Mouse (Mus musculus): Measurements from ENCODE around the gene Slc25a35. TPM values are rescaled to one million over a fixed set of nuclear protein-coding genes. Genes with fewer than 3 reads are reported as not detected.
"Not testable (repeated sequence)": the region's sequence is repeated elsewhere in the genome, so short reads cannot be mapped to it uniquely, and the experiment has no call there.

The Slc25a35 gene
- polyA plus RNA-seq, 1 experiment from 2014 or later: 7.2 TPM

DNA sequence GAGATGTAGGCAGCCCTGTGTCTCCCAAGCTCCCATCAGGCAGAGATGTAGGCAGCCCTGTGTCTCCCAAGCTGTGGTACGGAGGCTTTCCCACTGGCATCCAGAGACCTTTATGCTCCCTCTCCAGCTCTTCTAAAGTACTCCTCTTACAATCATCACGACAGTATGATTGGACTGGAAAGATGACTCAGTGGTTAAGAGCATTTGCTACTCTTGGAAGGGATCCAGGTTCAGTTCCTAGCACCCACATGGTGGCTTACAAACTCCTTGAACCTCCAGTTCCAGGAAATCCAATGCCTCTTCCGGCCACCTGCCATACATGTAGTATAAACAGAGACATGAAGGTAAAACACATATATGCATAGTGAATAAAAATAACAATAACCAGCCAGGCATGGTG is 6.3 kb upstream of the Slc25a35 start:
- DNase-seq (ENCODE audit: low read depth, low spot score): no peak
- in situ Hi-C loops (cut with MboI; ENCODE audit: low pct_unique_long_range_greater_than_20kb): no loop called here
- no peak for TF ChIP-seq CTCF (IDR thresholded peaks at IDR 0.05)
- no peak for ATAC-seq
- ChIA-PET CTCF (no interaction called here), POLR2A (no interaction called here)
- H3K27me3 ChIP-seq: peaks cover 7% of the 10 kb centered on the region

- H3K27me3 ChIP-seq; ATAC-seq; POLR2A ChIA-PET; DNase-seq (ENCODE audit: low read depth, low spot score); CTCF ChIA-PET; in situ Hi-C loops (cut with MboI; ENCODE audit: low pct_unique_long_range_greater_than_20kb): not testable (repeated sequence)
These were observed 5.8 kb upstream of the Slc25a35 start for GRCm38 (mm10) chr11:68962159-68962558.

GRCm38 (mm10) chr11:68963405-68963804 is 4.5 kb upstream of the Slc25a35 start:
- in situ Hi-C loops (cut with MboI; ENCODE audit: low pct_unique_long_range_greater_than_20kb): no loop called here
- no peak for DNase-seq (ENCODE audit: low read depth, low spot score)
- peaks cover 7% of the 10 kb centered on the region for H3K27me3 ChIP-seq
- ChIA-PET CTCF (no interaction called here), POLR2A (no interaction called here)
- no peak for ATAC-seq
- no peak for TF ChIP-seq CTCF (IDR thresholded peaks at IDR 0.05)

- no peaks in the 10 kb centered on the region for H3K27me3 ChIP-seq
- POLR2A ChIA-PET: interaction anchor here (0.7 kb wide), 1 partner anchor 26 kb away, joined by 8 read pairs; no protein-coding TSS in a partner anchor
- CTCF ChIA-PET: interaction anchor here (0.8 to 2.2 kb wide), 4 partner anchors 11 to 17 kb away, joined by 3 to 10 read pairs (median 4); no protein-coding TSS in a partner anchor
- ATAC-seq (no peak), DNase-seq (ENCODE audit: low read depth, low spot score) (no peak)
- in situ Hi-C loops (cut with MboI; ENCODE audit: low pct_unique_long_range_greater_than_20kb): no loop called here
- TF ChIP-seq CTCF (IDR thresholded peaks at IDR 0.05): no peak
These were observed 2.9 kb upstream of the Slc25a35 start for GRCm38 (mm10) chr11:68965050-68965449.

DNA sequence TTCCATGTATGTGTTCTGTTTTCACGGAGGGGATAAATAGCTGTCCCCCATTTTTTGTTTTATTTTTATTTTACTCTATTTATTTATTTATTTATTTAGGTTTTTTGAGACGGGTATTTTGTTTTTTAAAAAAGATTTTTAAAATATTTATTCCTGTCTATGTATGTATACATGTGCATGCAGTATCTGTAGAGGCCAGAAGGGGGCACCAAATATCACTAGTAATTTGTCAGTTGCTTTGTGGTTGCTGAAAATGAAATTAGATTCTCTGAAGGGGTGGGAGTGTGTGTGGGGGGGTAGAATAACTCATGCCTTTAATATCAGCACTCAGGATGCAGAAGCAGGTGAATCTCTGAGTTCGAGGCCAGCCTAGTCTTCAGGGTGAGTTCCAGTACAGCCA is 2.1 kb upstream of the Slc25a35 start:
- no peak for TF ChIP-seq CTCF (IDR thresholded peaks at IDR 0.05)
- ChIA-PET POLR2A (no interaction called here), CTCF (interaction anchor here (0.8 to 2.2 kb wide), 6 partner anchors 10 to 46 kb away, joined by 3 to 10 read pairs (median 3); no protein-coding TSS in a partner anchor)
- no peaks in the 10 kb centered on the region for H3K27me3 ChIP-seq
- in situ Hi-C loops (cut with MboI; ENCODE audit: low pct_unique_long_range_greater_than_20kb): no loop called here
- DNase-seq (ENCODE audit: low read depth, low spot score) (no peak), ATAC-seq (no peak)

DNA sequence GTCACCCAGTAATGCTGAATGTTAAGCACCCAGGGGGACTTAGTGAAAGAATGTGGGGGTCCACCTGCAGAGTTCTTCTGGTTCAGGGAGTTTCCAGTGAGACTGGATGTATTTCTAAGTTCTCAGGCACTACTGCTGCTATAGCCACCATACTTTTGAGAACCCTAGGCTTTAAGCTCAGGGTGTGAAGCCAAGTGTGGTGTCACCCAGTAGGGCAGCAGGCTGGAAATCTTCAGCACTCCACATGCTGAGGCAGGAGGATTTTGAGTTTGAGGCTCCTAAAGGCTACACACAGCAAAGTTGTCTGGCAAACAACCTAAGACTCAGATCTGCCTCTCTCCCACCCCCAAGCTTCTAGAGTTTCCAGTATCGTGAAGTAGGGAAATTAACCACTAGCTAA is 1.4 kb upstream of the Slc25a35 start:
- DNase-seq (ENCODE audit: low read depth, low spot score) (no peak), ATAC-seq (no peak)
- no peaks in the 10 kb centered on the region for H3K27me3 ChIP-seq
- ChIA-PET POLR2A (no interaction called here), CTCF (interaction anchor here (1.0 to 2.2 kb wide), 5 partner anchors 9 to 27 kb away, joined by 3 to 9 read pairs (median 3); partner anchors contain the start of gene Rangrf)
- no peak for TF ChIP-seq CTCF (IDR thresholded peaks at IDR 0.05)
- in situ Hi-C loops (cut with MboI; ENCODE audit: low pct_unique_long_range_greater_than_20kb): no loop called here

DNA sequence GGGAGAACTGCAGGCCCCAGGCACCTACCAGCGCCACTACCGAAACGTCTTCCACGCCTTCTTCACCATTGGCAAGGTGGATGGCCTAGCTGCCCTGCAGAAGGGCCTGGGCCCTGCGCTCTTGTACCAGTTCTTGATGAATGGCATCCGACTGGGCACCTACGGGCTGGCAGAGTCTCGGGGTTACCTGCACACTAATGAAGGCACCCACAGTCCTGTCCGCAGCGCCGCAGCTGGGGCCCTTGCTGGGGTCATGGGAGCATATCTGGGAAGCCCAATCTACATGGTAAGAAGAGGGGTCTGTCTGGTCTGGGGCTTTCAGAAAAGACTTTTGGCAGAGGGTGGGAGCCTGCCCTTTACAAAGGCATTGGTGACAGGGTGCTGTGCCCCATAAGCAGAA is 821 bp downstream of the Slc25a35 start:
- TF ChIP-seq CTCF (IDR thresholded peaks at IDR 0.05): no peak
- DNase-seq (ENCODE audit: low read depth, low spot score) (no peak), ATAC-seq (no peak)
- H3K27me3 ChIP-seq: no peaks in the 10 kb centered on the region
- ChIA-PET POLR2A (no interaction called here), CTCF (no interaction called here)
- in situ Hi-C loops (cut with MboI; ENCODE audit: low pct_unique_long_range_greater_than_20kb): no loop called here

- no peaks in the 10 kb centered on the region for H3K27me3 ChIP-seq
- ChIA-PET POLR2A (no interaction called here), CTCF (no interaction called here)
- DNase-seq (ENCODE audit: low read depth, low spot score): no peak
- in situ Hi-C loops (cut with MboI; ENCODE audit: low pct_unique_long_range_greater_than_20kb): loop anchor here (5.0 kb wide), 1 partner anchor 68 kb away; the partner anchor contains the start of gene Rpl26
- no peak for ATAC-seq
- TF ChIP-seq CTCF (IDR thresholded peaks at IDR 0.05): no peak
These were observed 2.3 kb downstream of the Slc25a35 start for GRCm38 (mm10) chr11:68970232-68970631.

DNA sequence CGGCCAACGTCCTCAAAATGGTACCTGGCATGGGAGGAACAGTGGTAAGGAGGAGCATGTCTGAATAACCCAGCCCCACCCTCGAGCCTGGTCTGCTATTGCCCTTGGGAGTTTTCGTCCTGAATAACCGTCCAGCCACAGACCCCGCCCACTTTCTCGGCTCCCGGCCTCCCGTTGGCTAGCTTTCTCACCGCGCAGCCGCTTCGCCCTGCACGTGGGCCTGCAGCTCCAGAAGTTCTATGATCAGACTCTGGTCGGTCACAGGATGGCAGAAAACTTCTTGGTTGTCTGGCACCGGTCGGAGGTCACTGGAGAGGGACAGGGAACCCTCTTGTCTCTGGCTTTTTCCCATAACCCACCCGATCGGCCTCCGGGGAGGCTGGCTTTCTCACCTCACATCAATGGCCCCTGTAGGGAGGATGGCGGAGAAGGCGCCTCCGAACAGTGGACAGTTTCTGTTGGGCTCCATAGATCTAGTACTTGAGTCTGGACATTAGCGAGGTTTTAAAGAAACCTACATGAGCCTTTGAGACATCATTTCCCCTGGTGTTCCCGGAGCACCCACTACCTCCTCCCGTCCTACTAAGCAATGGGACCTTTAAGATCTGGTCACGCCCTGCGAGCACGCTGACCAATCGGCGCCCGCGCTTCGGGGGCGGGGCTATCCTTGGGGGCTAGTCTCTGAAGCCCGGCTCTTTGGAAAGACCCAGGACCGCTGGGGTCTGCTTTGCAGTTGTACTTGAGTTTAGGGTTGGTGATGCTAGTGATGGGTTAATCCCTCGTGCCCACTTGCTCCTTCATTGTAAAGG is 5.5 kb downstream of the Slc25a35 start:
- peak; percentile 68 for ATAC-seq
- in situ Hi-C loops (cut with MboI; ENCODE audit: low pct_unique_long_range_greater_than_20kb): loop anchor here (5.0 kb wide), 1 partner anchor 71 kb away; the partner anchor contains the start of gene Rpl26
- DNase-seq (ENCODE audit: low read depth, low spot score); POLR2A ChIA-PET; H3K27me3 ChIP-seq; CTCF ChIA-PET: not testable (repeated sequence)

- POLR2A ChIA-PET: no interaction called here
- no peak for TF ChIP-seq CTCF (IDR thresholded peaks at IDR 0.05)
- no peak for DNase-seq (ENCODE audit: low read depth, low spot score)
- in situ Hi-C loops (cut with MboI; ENCODE audit: low pct_unique_long_range_greater_than_20kb): loop anchor here (5.0 kb wide), 1 partner anchor 72 kb away; the partner anchor contains the start of gene Rpl26
- no peaks in the 10 kb centered on the region for H3K27me3 ChIP-seq
- ATAC-seq: no peak
- CTCF ChIA-PET: no interaction called here
These were observed 6.1 kb downstream of the Slc25a35 start for GRCm38 (mm10) chr11:68974059-68974450.

DNA sequence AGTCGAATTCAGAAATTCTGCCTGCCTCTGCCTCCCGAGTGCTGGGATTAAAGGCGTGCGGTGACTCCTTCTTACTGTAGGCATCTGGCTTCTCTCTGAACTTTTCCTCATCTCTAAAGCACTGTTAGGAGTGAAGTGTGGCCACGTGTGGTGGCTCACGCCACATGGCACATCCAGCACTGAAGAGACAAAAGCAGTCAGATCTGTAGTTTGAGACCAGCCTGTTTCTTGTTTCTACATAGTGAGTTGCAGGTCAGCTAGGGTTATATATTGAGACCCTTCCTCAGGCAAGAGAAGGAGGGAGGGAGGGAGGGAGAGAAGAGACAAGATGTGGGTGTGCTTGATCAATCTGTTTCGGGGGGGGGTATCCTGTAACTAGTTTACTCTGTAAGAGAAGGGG is 7.2 kb downstream of the Slc25a35 start, which contains the start of gene Rangrf:
Gene Rangrf, minus strand, starts transcription at position 101 of the 400 bp plus-strand sequence.
- ATAC-seq (no peak), DNase-seq (ENCODE audit: low read depth, low spot score) (no peak)
- H3K27me3 ChIP-seq: no peaks in the 10 kb centered on the region
- ChIA-PET CTCF (interaction anchor here (1.4 to 2.1 kb wide), 3 partner anchors 8 to 71 kb away, joined by 3 to 9 read pairs (median 9); partner anchors contain the start of gene Slc25a35), POLR2A (no interaction called here)
- in situ Hi-C loops (cut with MboI; ENCODE audit: low pct_unique_long_range_greater_than_20kb): no loop called here
- no peak for TF ChIP-seq CTCF (IDR thresholded peaks at IDR 0.05)

All from Patski (cell line).